Mouse (Mus musculus) olfactory bulb, adult 2 months (tissue): ENCODE measurements around the gene Dpp6. TPM values are rescaled to one million over a fixed set of nuclear protein-coding genes. Genes with fewer than 3 reads are reported as not detected.

Experiments used
- H3K27ac ChIP-seq: fragments of 200-500 bp; 2 replicates; pipeline ENCODE4 v1.5.1; 2012; ENCODE audit warnings: low read depth, low read length; ENCODE audit not compliant: insufficient read depth
- H3K4me1 ChIP-seq: fragments of 200-500 bp; 2 replicates; pipeline ENCODE4 v1.6.1; 2012; ENCODE audit warnings: low read length; ENCODE audit not compliant: control insufficient read depth, insufficient read depth
- H3K4me3 ChIP-seq: fragments of 200-500 bp; 2 replicates; pipeline ENCODE4 v1.5.1; 2012; ENCODE audit warnings: mild to moderate bottlenecking, low read depth, low read length, moderate library complexity; ENCODE audit not compliant: insufficient read depth
- CTCF ChIP-seq: fragments of 200-500 bp; IDR thresholded peaks from 2 replicates; pipeline ENCODE4 v1.5.1; 2012; ENCODE audit warnings: low read depth, mild to moderate bottlenecking, low read length, moderate library complexity; ENCODE audit not compliant: insufficient read depth
- POLR2A ChIP-seq: fragments of 200-500 bp; IDR thresholded peaks from 2 replicates; pipeline ENCODE4 v1.6.1; 2012; ENCODE audit warnings: mild to moderate bottlenecking, low read depth, low read length, moderate library complexity; ENCODE audit not compliant: insufficient read depth
- WGBS: fragments of 180-500 bp; shearing (Covaris S2); methylation state at CpG from one replicate; pipeline ENCODE4 v1.1.7; 2018; 5-methylcytosine and 5-hydroxymethylcytosine counted together
- polyA plus RNA-seq: library from polyadenylated mRNA; stranded (reverse); fragments of >200 nt; gene quantifications from 2 replicates; pipeline ENCODE4 v1.2.4, GENCODE M21; 2012; ENCODE audit warnings: low replicate concordance; ENCODE audit not compliant: missing spikeins, insufficient read depth, insufficient read length

The Dpp6 gene
- polyA plus RNA-seq, 1 experiment: not detected

- Histone ChIP-seq H3K4me1 (peaks cover 5% of the 10 kb centered on the region; the same call in 1 of the 2 replicates), H3K27ac (no peak overlapping the region), H3K4me3 (no peak overlapping the region)
- no peak for TF ChIP-seq POLR2A
- no peak for TF ChIP-seq CTCF
Observed at GRCm38 (mm10) chr5:27399111-27399510, 582.1 kb downstream of the Dpp6 start.

- Histone ChIP-seq H3K27ac (no peak overlapping the region), H3K4me3 (no peak overlapping the region), H3K4me1 (peaks cover 5% of the 10 kb centered on the region; the same call in 1 of the 2 replicates)
- no peak for TF ChIP-seq CTCF
- no peak for TF ChIP-seq POLR2A
- 91% methylated on average over 1 of the region's 1 CpGs for WGBS
Observed at GRCm38 (mm10) chr5:27402616-27403015, 585.6 kb downstream of the Dpp6 start.

GRCm38 (mm10) chr5:27408854-27409253 is 591.9 kb downstream of the Dpp6 start:
- WGBS: 75% methylated on average over 7 of the region's 7 CpGs

DNA sequence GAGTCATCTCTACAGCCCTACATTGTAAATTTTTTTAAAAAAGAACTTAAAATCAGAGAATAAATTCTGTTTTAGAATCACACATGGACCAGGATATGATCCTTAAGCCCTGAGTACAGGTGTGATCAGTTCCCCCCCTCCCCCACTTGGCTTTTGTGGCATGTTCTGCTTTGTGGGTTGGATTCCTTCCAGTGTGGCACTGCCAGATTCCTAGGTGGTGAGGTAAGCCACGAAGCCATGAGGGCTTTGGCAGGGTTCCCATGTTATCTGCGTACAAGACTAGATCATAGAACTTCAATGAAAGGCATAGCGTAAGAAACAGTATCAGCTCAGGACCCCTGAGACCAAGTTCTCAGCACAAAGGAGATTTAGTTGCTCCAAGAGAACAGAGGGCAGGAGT is 596.0 kb downstream of the Dpp6 start:
- no peak for TF ChIP-seq CTCF
- H3K4me3 ChIP-seq: no peak overlapping the region
- WGBS: 54% methylated on average over 3 of the region's 3 CpGs
- H3K27ac ChIP-seq: no peak overlapping the region
- H3K4me1 ChIP-seq: no peaks in the 10 kb centered on the region

More at GRCm38 (mm10) chr5:27408854-27409253, 591.9 kb downstream of the Dpp6 start:
- no peak for TF ChIP-seq POLR2A
- TF ChIP-seq CTCF: no peak
- H3K4me3 ChIP-seq: no peak overlapping the region
- no peaks in the 10 kb centered on the region for H3K4me1 ChIP-seq
- no peak overlapping the region for H3K27ac ChIP-seq

DNA sequence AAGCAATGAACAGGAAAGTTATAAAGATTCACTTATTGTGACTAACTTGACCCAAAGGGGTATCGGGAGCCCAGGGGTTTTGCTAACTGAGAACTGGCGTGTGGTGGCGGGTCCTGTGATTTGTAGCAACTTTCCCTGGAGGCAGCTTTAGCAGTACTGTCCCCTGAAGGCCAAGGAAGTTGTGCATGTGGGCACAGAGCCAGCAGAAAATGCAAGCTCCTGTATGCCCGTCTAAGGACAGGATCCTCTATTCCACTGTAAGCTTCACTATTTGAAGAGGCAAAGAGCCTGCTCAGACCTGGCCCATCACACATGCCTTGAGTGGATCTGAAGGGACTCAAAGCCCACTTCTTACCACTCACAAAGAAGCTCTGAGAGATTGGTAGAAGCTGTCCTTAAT is 598.5 kb downstream of the Dpp6 start:
- Histone ChIP-seq H3K4me1 (no peaks in the 10 kb centered on the region), H3K27ac (no peak overlapping the region), H3K4me3 (no peak overlapping the region)
- TF ChIP-seq POLR2A: no peak
- TF ChIP-seq CTCF: no peak
- WGBS: 76% methylated on average over 4 of the region's 4 CpGs

DNA sequence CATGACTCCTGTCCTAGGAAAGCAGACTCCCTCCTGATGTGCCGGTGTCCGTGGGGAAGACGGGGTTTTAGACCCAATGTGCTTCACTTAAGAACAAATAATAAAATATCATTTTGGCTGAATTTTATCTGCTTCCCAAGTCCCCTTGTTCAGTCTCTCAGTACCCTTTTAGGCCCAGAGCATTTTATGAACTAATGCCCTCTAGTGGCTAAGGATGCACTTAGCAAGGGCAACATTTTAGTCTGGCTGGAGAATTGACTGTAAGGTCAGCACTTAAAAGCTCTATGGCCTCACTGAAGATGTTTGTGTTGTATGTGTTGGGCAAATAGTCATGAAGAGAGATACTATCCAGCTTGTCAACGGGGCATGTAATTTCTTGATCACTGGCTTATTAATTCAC is 599.6 kb downstream of the Dpp6 start:
- WGBS: 75% methylated on average over 4 of the region's 4 CpGs
- TF ChIP-seq POLR2A (no peak), CTCF (no peak)
- no peak overlapping the region for H3K4me3 ChIP-seq
- no peak overlapping the region for H3K27ac ChIP-seq
- H3K4me1 ChIP-seq: no peaks in the 10 kb centered on the region

GRCm38 (mm10) chr5:27417398-27417797 is 600.4 kb downstream of the Dpp6 start:
- Histone ChIP-seq H3K4me3 (no peak overlapping the region), H3K4me1 (no peaks in the 10 kb centered on the region), H3K27ac (no peak overlapping the region)
- 78% methylated on average over 7 of the region's 7 CpGs for WGBS
- no peak for TF ChIP-seq POLR2A

DNA sequence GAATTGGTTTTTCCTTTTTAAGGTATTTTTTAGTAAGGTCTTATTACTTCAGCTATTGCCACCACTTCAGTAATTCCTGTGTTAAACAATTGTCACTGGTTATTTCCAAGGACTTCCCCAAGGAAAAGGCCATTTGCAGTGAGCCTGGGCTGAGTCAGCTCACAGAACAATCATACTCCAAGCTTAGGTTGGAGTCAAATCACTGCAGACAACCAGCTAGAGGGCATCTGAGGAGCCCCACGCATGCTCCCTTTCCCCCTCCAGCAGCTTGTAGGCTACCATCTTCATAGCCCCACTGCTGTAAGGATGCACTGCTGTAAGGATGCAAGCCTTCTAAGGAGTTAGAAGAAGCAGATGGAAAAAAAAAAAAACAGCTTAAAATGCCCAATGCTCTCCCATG is 601.9 kb downstream of the Dpp6 start:
- Histone ChIP-seq H3K4me3 (no peak overlapping the region), H3K27ac (no peak overlapping the region), H3K4me1 (no peaks in the 10 kb centered on the region)
- WGBS: 65% methylated on average over 1 of the region's 1 CpGs
- no peak for TF ChIP-seq POLR2A
- TF ChIP-seq CTCF: no peak

GRCm38 (mm10) chr5:27421090-27421635 is 604.2 kb downstream of the Dpp6 start:
- H3K4me3 ChIP-seq: no peak overlapping the region
- TF ChIP-seq POLR2A (no peak), CTCF (no peak)
- no peak overlapping the region for H3K27ac ChIP-seq
- peaks cover under 1% of the 10 kb centered on the region; the same call in 1 of the 2 replicates for H3K4me1 ChIP-seq
- WGBS: 79% methylated on average over 4 of the region's 4 CpGs

- peaks cover 4% of the 10 kb centered on the region; the same call in 1 of the 2 replicates for H3K4me1 ChIP-seq
- 55% methylated on average over 3 of the region's 3 CpGs for WGBS
- no peak overlapping the region for H3K4me3 ChIP-seq
- H3K27ac ChIP-seq: no peak overlapping the region
- TF ChIP-seq POLR2A (no peak), CTCF (no peak)
Observed at GRCm38 (mm10) chr5:27423766-27424165, 606.8 kb downstream of the Dpp6 start.
